Mouse (Mus musculus): ENCODE data around the gene Prkd2. TPM values are rescaled to one million over a fixed set of nuclear protein-coding genes. Genes with fewer than 3 reads are reported as not detected.

Gene Prkd2
- polyA plus RNA-seq, 1 experiment from 2014 or later, result 15.3 TPM

DNA sequence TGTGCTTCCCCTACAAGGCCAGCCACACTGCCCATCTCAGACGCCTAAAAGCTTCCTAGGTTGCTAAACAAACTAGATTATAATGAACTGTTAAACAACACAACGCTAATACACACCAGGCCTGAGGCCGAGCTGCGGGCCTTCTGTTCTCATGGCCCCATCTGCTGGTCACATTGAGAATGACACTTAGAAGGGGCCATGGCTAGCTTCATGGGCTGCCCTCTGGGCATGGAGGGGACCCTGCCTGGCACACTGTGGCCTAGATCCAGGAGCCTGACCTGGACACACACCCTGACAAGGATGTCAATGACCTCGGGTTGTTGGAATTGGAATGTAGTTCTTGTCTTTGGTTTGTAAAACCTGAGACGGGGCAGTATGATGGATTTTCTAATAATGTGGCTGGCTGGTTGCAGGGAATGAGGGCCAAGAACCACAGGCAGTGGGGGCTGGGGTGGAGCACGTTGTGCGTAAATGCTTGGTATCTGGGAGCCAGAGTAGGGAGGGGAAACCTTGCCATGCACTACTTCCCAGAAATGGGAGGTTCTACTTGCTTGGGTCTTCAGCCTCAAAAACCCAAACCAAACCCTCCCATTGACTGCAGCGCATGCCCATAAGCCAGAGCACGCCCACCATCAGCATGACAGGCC lies 71.2 kb downstream of the Prkd2 start:
- 36% methylated on average over 10 of the region's 10 CpGs for WGBS
- H3K27ac ChIP-seq, result no peak overlapping the region
- peaks cover 48% of the 10 kb centered on the region for H3K36me3 ChIP-seq

GRCm38 (mm10) chr7:16914453-16915343 lies 72.0 kb downstream of the Prkd2 start:
- ATAC-seq (ENCODE audit: insufficient number of reproducible peaks, insufficient read depth, low FRiP score, low TSS enrichment), result no peak
- no peaks in the 10 kb centered on the region for H3K9me3 ChIP-seq
- no peak overlapping the region for H3K27ac ChIP-seq
- H3K4me1 ChIP-seq, result peaks cover 22% of the 10 kb centered on the region
- H3K4me3 ChIP-seq, result no peak overlapping the region
- no peak overlapping the region for H3K4me2 ChIP-seq (replicated peaks)
- H3K36me3 ChIP-seq, result peaks cover 55% of the 10 kb centered on the region
- no peak overlapping the region for H3K9ac ChIP-seq
- 82% methylated on average over 18 of the region's 18 CpGs for WGBS
- no peaks in the 10 kb centered on the region for H3K27me3 ChIP-seq

More for the DNA sequence above, 71.2 kb downstream of the Prkd2 start:
- H3K9me3 ChIP-seq, result no peaks in the 10 kb centered on the region
- no peak overlapping the region for H3K9ac ChIP-seq
- H3K27me3 ChIP-seq, result no peaks in the 10 kb centered on the region
- no peak overlapping the region for H3K4me3 ChIP-seq
- peak; percentile 18; the same call in 1 of the 2 replicates for ATAC-seq (ENCODE audit: insufficient number of reproducible peaks, insufficient read depth, low FRiP score, low TSS enrichment)
- no peak overlapping the region for H3K4me2 ChIP-seq (replicated peaks)
- H3K4me1 ChIP-seq, result peaks cover 22% of the 10 kb centered on the region

- ATAC-seq (ENCODE audit: insufficient number of reproducible peaks, insufficient read depth, low FRiP score, low TSS enrichment), result no peak
- H3K27me3 ChIP-seq, result no peaks in the 10 kb centered on the region
- no peak overlapping the region for H3K27ac ChIP-seq
- no peaks in the 10 kb centered on the region for H3K9me3 ChIP-seq
- no peak overlapping the region for H3K4me2 ChIP-seq (replicated peaks)
- H3K4me1 ChIP-seq, result peaks cover 27% of the 10 kb centered on the region
- no peak overlapping the region for H3K4me3 ChIP-seq
- 89% methylated on average over 32 of the region's 32 CpGs for WGBS
- H3K36me3 ChIP-seq, result peaks cover 55% of the 10 kb centered on the region
- no peak overlapping the region for H3K9ac ChIP-seq
These were observed 73.0 kb downstream of the Prkd2 start for GRCm38 (mm10) chr7:16915461-16916340.

GRCm38 (mm10) chr7:16916342-16917265 lies 73.9 kb downstream of the Prkd2 start:
- Histone ChIP-seq H3K4me1 (peaks cover 36% of the 10 kb centered on the region), H3K4me3 (no peak overlapping the region), H3K27ac (no peak overlapping the region), H3K36me3 (peaks cover 55% of the 10 kb centered on the region), H3K27me3 (no peaks in the 10 kb centered on the region), H3K9me3 (no peaks in the 10 kb centered on the region), H3K4me2 (replicated peaks) (no peak overlapping the region), H3K9ac (no peak overlapping the region)
- ATAC-seq (ENCODE audit: insufficient number of reproducible peaks, insufficient read depth, low FRiP score, low TSS enrichment), result no peak
- 87% methylated on average over 30 of the region's 30 CpGs for WGBS

DNA sequence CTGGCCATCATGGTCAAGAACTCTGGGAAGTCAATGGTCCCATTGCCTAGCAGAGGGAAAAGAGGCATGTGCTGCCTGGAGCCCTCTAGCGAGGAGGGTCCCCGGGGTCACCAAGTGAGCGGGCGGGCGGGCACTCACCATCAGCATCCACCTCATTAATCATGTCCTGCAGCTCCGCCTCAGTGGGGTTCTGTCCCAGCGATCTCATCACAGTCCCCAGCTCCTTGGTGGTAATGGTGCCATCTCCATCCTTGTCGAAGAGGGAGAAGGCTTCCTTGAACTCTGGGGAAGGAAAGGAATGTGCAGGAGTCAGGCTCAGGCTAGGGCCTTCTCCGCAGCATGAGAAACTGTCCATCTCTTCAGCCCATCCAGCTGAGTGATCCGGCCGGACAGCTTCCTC lies 74.7 kb downstream of the Prkd2 start:
- no peak overlapping the region for H3K27ac ChIP-seq
- peaks cover 55% of the 10 kb centered on the region for H3K36me3 ChIP-seq
- H3K4me1 ChIP-seq, result peaks cover 41% of the 10 kb centered on the region
- H3K4me3 ChIP-seq, result no peak overlapping the region
- no peak overlapping the region for H3K9ac ChIP-seq
- no peaks in the 10 kb centered on the region for H3K27me3 ChIP-seq
- 85% methylated on average over 11 of the region's 11 CpGs for WGBS
- no peaks in the 10 kb centered on the region for H3K9me3 ChIP-seq
- H3K4me2 ChIP-seq (replicated peaks), result no peak overlapping the region
- ATAC-seq (ENCODE audit: insufficient number of reproducible peaks, insufficient read depth, low FRiP score, low TSS enrichment), result no peak

DNA sequence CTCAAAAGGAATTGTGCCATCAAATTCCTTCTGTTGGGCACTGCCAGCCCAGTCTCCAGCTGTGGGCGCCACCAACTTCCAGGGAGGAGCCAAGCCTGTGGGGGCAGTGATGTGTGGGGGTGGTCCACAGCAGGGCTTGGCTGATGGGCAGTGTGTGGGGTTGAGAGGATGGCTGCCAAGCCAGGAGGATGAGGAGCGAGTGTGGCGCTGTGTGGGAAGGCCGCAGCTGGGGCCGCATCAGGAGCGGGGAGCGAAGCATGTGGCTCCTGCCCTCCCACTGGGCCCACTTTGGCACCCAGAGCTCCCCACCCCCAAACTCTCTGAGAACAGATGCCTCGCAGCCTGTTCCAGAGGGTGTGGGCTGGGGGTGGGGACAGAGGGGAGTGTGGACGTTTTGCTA lies 75.3 kb downstream of the Prkd2 start:
- Histone ChIP-seq H3K4me2 (replicated peaks) (no peak overlapping the region), H3K4me1 (peaks cover 46% of the 10 kb centered on the region), H3K9me3 (no peaks in the 10 kb centered on the region), H3K9ac (no peak overlapping the region), H3K36me3 (peaks cover 55% of the 10 kb centered on the region), H3K27ac (no peak overlapping the region), H3K4me3 (no peak overlapping the region), H3K27me3 (no peaks in the 10 kb centered on the region)
- no peak for ATAC-seq (ENCODE audit: insufficient number of reproducible peaks, insufficient read depth, low FRiP score, low TSS enrichment)
- 90% methylated on average over 9 of the region's 9 CpGs for WGBS

DNA sequence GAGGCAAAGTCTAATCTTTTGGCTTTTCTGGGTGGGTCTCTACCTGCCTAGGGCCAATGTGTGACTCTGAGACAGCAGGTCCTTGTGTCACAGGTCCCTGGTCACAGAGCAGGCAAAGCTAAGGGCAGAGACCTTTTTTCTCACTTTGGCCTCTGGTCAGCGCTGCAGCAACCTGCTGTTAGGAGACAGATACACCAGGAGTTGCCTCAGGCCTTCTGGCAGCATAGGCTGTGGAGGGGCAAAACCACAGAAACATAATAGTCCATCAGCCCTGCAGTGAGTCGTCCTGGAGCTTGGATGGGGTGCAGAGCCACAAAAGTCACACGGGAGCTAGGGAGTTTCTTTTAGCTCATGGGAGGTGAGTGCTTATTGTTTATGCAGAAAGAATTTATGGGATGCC lies 76.0 kb downstream of the Prkd2 start:
- H3K4me2 ChIP-seq (replicated peaks), result no peak overlapping the region
- WGBS, result 75% methylated on average over 3 of the region's 3 CpGs
- H3K36me3 ChIP-seq, result peaks cover 55% of the 10 kb centered on the region
- H3K27ac ChIP-seq, result no peak overlapping the region
- no peaks in the 10 kb centered on the region for H3K27me3 ChIP-seq
- H3K4me3 ChIP-seq, result no peak overlapping the region
- peaks cover 47% of the 10 kb centered on the region for H3K4me1 ChIP-seq
- no peak for ATAC-seq (ENCODE audit: insufficient number of reproducible peaks, insufficient read depth, low FRiP score, low TSS enrichment)
- H3K9me3 ChIP-seq, result no peaks in the 10 kb centered on the region
- 0 out of 2 replicates have a peak overlapping the region, but pooled peaks have one; percentile 10 for H3K9ac ChIP-seq

- H3K9ac ChIP-seq, result peak overlapping the region; percentile 10
These were observed 76.9 kb downstream of the Prkd2 start for GRCm38 (mm10) chr7:16919395-16920149.

More at GRCm38 (mm10) chr7:16919395-16920149, 76.9 kb downstream of the Prkd2 start:
- ATAC-seq (ENCODE audit: insufficient number of reproducible peaks, insufficient read depth, low FRiP score, low TSS enrichment), result no peak
- H3K36me3 ChIP-seq, result peaks cover 49% of the 10 kb centered on the region
- 0 out of 2 replicates have a peak overlapping the region, but pooled peaks have one; percentile 3 for H3K4me3 ChIP-seq
- 0 out of 2 replicates have a peak overlapping the region, but pooled peaks have one; percentile 46 for H3K27ac ChIP-seq
- H3K4me1 ChIP-seq, result peaks cover 47% of the 10 kb centered on the region
- 78% methylated on average over 13 of the region's 13 CpGs for WGBS
- peak overlapping the region; percentile 33 for H3K4me2 ChIP-seq (replicated peaks)
- H3K27me3 ChIP-seq, result no peaks in the 10 kb centered on the region
- no peaks in the 10 kb centered on the region for H3K9me3 ChIP-seq
